Mouse (Mus musculus) ES-E14 (cell line): ENCODE data around the gene Eya2. TPM values are rescaled to one million over a fixed set of nuclear protein-coding genes. Genes with fewer than 3 reads are reported as not detected.

Experiments
- DNase-seq: peaks from one replicate; pipeline ENCODE4 v3.0.0-alpha.2; 2013; ENCODE audit warnings: low read depth, low spot score
- H3K27ac ChIP-seq: 2 replicates; pipeline ENCODE4 v1.5.1; 2012; ENCODE audit warnings: low read depth, mild to moderate bottlenecking, low read length, moderate library complexity, mixed read lengths; ENCODE audit not compliant: poor library complexity, insufficient read depth, severe bottlenecking
- H3K36me3 ChIP-seq: 2 replicates; pipeline ENCODE4 v1.6.1; 2012; ENCODE audit warnings: mild to moderate bottlenecking, low read length, moderate library complexity, mixed read lengths; ENCODE audit not compliant: control insufficient read depth, poor library complexity, insufficient read depth, severe bottlenecking
- H3K4me1 ChIP-seq, 2 experiments: fragments of 150-350 bp in 1 of 2; sonication (generic) in 1 of 2; 2 replicates each; pipeline ENCODE4 v1.6.1; 2012; ENCODE audit warnings: low read length in 2 of 2, mild to moderate bottlenecking in 1 of 2, mixed read lengths in 1 of 2; ENCODE audit not compliant: control insufficient read depth in 2 of 2, insufficient read depth in 2 of 2, poor library complexity in 1 of 2
- H3K4me3 ChIP-seq, 2 experiments: fragments of 150-350 bp in 1 of 2; sonication (generic) in 1 of 2; 2 replicates each; pipeline ENCODE4 v1.5.1; 2012; ENCODE audit warnings: low read length in 2 of 2, low read depth in 1 of 2, mild to moderate bottlenecking in 1 of 2, mixed read lengths in 1 of 2; ENCODE audit not compliant: insufficient read depth in 1 of 2, poor library complexity in 1 of 2, severe bottlenecking in 1 of 2
- H3K9ac ChIP-seq: 2 replicates; pipeline ENCODE4 v1.6.1; 2012; ENCODE audit warnings: low read depth, mild to moderate bottlenecking, low read length, mixed read lengths; ENCODE audit not compliant: poor library complexity, insufficient read depth, severe bottlenecking
- H3K9me3 ChIP-seq: fragments of 150-350 bp; sonication (generic); 2 replicates; pipeline ENCODE4 v1.6.1; 2012; ENCODE audit warnings: low read depth, mild to moderate bottlenecking, low read length; ENCODE audit not compliant: control insufficient read depth, insufficient read depth
- CHD2 ChIP-seq: IDR thresholded peaks from 2 replicates; pipeline ENCODE4 v1.6.1; 2014; ENCODE audit warnings: mild to moderate bottlenecking, low read depth, low read length, inconsistent platforms
- HCFC1 ChIP-seq: IDR thresholded peaks from 2 replicates; pipeline ENCODE4 v1.6.1; 2012; ENCODE audit warnings: low read length, inconsistent platforms, borderline replicate concordance; ENCODE audit not compliant: insufficient read depth
- MAFK ChIP-seq: IDR thresholded peaks from 2 replicates; pipeline ENCODE4 v1.6.1; 2014; ENCODE audit warnings: mild to moderate bottlenecking, low read depth, low read length, inconsistent platforms; ENCODE audit not compliant: insufficient read depth
- ZC3H11A ChIP-seq: IDR thresholded peaks from 2 replicates; pipeline ENCODE4 v1.6.1; 2012; ENCODE audit warnings: low read depth, mild to moderate bottlenecking, inconsistent platforms, low read length, borderline replicate concordance
- ZNF384 ChIP-seq: IDR thresholded peaks from 2 replicates; pipeline ENCODE4 v1.6.1; 2012; ENCODE audit warnings: low read depth, low read length, inconsistent platforms
- in situ Hi-C, 2 experiments: fragments of 600-800 bp; cut with MboI; formaldehyde crosslinking; loops; one replicate each; pipeline ENCODE4 v1.15.1; 2025; ENCODE audit warnings: low sequenced_read_pairs in 2 of 2, inconsistent platforms in 1 of 2; ENCODE audit not compliant: unreplicated experiment in 2 of 2
- total RNA-seq: library from RNA; depleted of rRNA; stranded (reverse); fragments of 300-350 nt; gene quantifications from 2 replicates; pipeline ENCODE4 v1.2.3, GENCODE M21; 2012

Gene Eya2
- total RNA-seq, 1 experiment, result 0.40 TPM

DNA sequence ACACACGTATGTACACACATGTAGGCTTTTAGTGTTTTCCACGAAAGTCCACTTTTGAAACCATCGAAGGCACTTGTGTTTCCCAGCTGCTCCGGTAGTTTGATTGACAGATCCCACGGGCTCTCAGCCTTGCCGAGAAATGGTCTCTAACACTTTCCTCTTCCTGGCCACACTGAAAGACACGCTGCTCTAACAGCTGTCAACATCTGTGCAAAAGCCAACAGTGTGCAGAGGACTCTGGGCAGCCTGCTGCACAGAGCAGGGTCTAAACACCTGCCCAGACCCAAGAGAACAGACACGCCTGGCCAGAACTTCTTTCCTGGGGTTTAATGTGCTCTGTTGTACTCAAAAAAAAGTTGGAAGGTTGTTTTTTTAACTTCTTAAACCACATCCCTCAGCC lies 124.5 kb downstream of the Eya2 start:
- no peak for TF ChIP-seq MAFK
- TF ChIP-seq ZNF384, result no peak
- TF ChIP-seq ZC3H11A, result no peak
- TF ChIP-seq HCFC1, result no peak
- no peak for TF ChIP-seq CHD2
- Histone ChIP-seq H3K27ac (no peak overlapping the region), H3K4me3 (no peak overlapping the region), H3K9ac (no peak overlapping the region), H3K9me3 (no peaks in the 10 kb centered on the region), H3K4me1 (peaks cover 0 to 7% of the 10 kb centered on the region in 2 experiments; a peak in 1 of 4 replicates), H3K36me3 (no peaks in the 10 kb centered on the region)
- no peak for DNase-seq
- in situ Hi-C loops, result no loop called here

DNA sequence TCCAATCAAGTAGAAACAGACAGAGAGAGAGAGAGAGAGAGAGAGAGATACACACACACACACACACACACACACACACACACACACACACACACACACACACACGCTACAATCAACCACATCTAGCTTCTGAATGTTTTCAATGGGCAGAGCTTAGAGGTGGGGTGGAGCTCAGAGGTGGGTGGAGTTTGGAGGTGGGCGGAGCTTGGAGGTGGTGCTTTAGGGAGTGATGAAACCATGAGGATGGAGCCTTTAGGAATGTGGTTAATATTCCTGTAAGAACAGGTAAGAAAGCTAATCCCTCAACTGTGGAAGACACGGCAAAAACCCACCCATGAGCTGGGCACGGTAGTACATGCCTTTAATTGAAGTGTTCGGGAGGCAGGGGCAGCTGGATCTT lies 127.1 kb downstream of the Eya2 start:
- H3K36me3 ChIP-seq, result no peaks in the 10 kb centered on the region
- in situ Hi-C loops, result no loop called here

DNA sequence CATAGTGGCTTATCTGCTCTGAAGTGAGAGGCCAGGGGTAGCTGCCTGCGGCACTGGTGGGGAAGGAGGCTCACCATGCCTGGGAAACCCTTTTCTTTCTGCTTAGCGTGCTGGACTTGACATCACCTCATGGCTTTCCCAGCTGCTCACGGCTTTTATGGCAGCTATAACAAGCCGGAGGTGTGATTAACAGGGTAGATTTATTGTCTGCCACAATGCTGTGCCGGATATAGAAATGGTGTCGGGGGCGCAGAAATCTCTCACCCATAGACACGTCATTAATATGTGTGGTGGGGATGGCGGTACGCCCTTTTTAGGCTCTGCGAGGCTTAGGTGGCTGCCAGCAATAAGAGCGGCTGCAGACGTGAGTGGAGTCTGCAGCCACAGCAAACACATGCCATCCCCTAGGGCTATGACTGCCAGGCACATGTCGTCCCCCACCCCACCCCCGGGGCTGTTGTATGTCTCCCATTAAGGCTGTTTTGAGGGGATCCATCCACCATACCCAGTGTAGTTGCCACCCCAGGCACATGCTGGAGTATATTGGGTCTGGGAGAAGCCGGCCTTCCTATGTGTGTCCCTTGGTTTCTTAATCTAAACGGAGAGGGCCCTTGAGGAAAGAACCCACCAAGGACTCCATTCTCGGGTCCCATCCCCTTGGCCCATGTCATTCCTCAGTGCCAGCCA lies 137.9 kb downstream of the Eya2 start:
- Histone ChIP-seq H3K4me3 (no peak overlapping the region), H3K36me3 (no peaks in the 10 kb centered on the region), H3K4me1 (peaks cover 2 to 3% of the 10 kb centered on the region in 2 experiments; a peak in 2 of 4 replicates), H3K9me3 (no peaks in the 10 kb centered on the region), H3K9ac (no peak overlapping the region), H3K27ac (no peak overlapping the region)
- TF ChIP-seq CHD2, result no peak
- TF ChIP-seq ZC3H11A, result no peak
- TF ChIP-seq MAFK, result no peak
- no peak for TF ChIP-seq HCFC1
- no peak for TF ChIP-seq ZNF384
- no peak for DNase-seq
- in situ Hi-C loops, result no loop called here

More for the DNA sequence above, 127.1 kb downstream of the Eya2 start:
- no peak for TF ChIP-seq MAFK
- TF ChIP-seq HCFC1, result no peak
- TF ChIP-seq ZC3H11A, result no peak
- TF ChIP-seq ZNF384, result no peak
- TF ChIP-seq CHD2, result no peak
- Histone ChIP-seq H3K9ac (no peak overlapping the region), H3K4me1 (peaks cover 0 to 7% of the 10 kb centered on the region in 2 experiments; a peak in 1 of 4 replicates), H3K9me3 (no peaks in the 10 kb centered on the region), H3K27ac (no peak overlapping the region), H3K4me3 (no peak overlapping the region)
- DNase-seq, result peak; percentile 39

DNA sequence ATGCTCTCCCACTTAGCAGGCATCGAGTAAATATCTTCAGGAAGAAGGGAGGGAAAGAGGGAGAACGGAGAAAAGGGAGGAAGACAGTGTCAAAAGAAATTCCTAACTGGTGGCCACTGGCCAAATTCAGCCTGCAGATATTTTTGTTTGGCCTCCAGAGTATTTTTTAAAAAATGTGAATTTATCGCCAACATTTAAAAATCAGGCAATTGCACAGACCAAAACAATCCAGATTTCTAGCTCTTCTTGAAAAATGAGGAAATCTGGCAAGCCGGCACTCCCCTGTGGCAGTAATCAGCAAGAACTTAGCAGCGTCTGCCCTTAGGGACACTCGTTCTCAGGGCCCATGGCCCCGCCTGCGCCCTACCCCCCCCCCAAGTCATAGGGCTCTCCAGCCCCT lies 138.9 kb downstream of the Eya2 start:
- in situ Hi-C loops, result no loop called here
- Histone ChIP-seq H3K36me3 (no peaks in the 10 kb centered on the region), H3K4me3 (no peak overlapping the region), H3K9me3 (no peaks in the 10 kb centered on the region), H3K4me1 (peaks cover 2 to 3% of the 10 kb centered on the region in 2 experiments; a peak in 2 of 4 replicates), H3K9ac (no peak overlapping the region), H3K27ac (no peak overlapping the region)
- no peak for DNase-seq
- TF ChIP-seq HCFC1 (no peak), CHD2 (no peak), MAFK (no peak), ZNF384 (no peak), ZC3H11A (no peak)
